Mouse (Mus musculus): Measurements from ENCODE around the gene Per2. TPM values are rescaled to one million over a fixed set of nuclear protein-coding genes. Genes with fewer than 3 reads are reported as not detected.
"Not testable (repeated sequence)": the region's sequence is repeated elsewhere in the genome, so short reads cannot be mapped to it uniquely, and the experiment has no call there.

The Per2 gene
- polyA plus RNA-seq, 1 experiment from 2014 or later = 12.2 TPM

DNA sequence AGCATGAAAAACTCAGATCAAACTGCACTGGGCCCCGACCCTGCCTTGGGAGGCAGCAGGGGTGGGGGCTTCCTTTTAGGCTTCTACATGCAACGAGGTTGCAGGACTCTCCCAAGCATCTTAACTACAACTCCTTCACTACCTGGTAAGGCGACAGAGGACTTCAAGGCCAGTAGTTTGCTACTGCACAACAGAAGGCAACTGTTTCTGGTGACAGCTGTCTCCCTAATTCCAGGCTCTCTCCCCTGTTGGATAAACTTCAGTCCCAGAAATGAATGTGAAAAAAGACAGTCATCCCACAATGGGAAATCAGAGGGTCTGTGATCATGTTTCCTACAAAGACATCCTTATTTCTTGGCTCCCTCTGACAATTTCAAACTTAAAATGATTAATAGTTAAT lies 26.3 kb upstream of the Per2 start:
- Histone ChIP-seq H3K36me3 (ENCODE audit: control insufficient read depth, insufficient read depth, low read length) (no peaks in the 10 kb centered on the region), H3K9ac (ENCODE audit: low read length) (no peak overlapping the region), H3K9me3 (ENCODE audit: control insufficient read depth, low read length) (no peaks in the 10 kb centered on the region), H3K4me1 (replicated peaks; ENCODE audit: control insufficient read depth, insufficient read depth, low read length) (peaks cover 3% of the 10 kb centered on the region; the same call in 1 of the 2 replicates), H3K4me3 (ENCODE audit: low read length) (no peak overlapping the region), H3K27ac (ENCODE audit: low read length) (no peak overlapping the region), H3K4me2 (ENCODE audit: low read depth, low read length) (no peak overlapping the region), H3K27me3 (ENCODE audit: control insufficient read depth, insufficient read depth, low read depth, low read length) (no peaks in the 10 kb centered on the region)
- 65% methylated on average over 3 of the region's 3 CpGs for WGBS
- no peak for ATAC-seq (ENCODE audit: low read depth)

DNA sequence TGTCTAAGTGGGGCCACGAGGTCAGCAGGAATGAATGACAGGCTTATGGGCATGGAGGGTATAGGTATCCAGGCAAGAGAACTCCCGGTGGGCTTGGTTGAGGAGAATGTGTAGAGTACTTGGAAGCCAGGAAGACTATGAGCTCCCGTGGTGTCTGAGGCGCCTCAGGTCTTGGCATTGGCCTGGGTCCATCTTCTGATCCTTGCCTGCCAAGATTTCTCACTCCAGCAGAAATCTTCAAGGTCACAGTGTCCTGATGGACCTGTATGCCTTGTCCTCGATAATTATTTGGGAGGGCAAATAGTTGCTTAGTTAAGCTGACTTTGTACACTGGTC lies 24.9 kb upstream of the Per2 start:
- Histone ChIP-seq H3K4me3 (ENCODE audit: low read length) (no peak overlapping the region), H3K36me3 (ENCODE audit: control insufficient read depth, insufficient read depth, low read length) (no peaks in the 10 kb centered on the region), H3K9me3 (ENCODE audit: control insufficient read depth, low read length) (no peaks in the 10 kb centered on the region), H3K9ac (ENCODE audit: low read length) (no peak overlapping the region), H3K27me3 (ENCODE audit: control insufficient read depth, insufficient read depth, low read depth, low read length) (no peaks in the 10 kb centered on the region), H3K4me1 (replicated peaks; ENCODE audit: control insufficient read depth, insufficient read depth, low read length) (peaks cover 3% of the 10 kb centered on the region; the same call in 1 of the 2 replicates), H3K27ac (ENCODE audit: low read length) (no peak overlapping the region), H3K4me2 (ENCODE audit: low read depth, low read length) (no peak overlapping the region)
- 55% methylated on average over 5 of the region's 5 CpGs for WGBS
- ATAC-seq (ENCODE audit: low read depth) = 0 out of 2 replicates have a peak, but pooled peaks have one; percentile 18

DNA sequence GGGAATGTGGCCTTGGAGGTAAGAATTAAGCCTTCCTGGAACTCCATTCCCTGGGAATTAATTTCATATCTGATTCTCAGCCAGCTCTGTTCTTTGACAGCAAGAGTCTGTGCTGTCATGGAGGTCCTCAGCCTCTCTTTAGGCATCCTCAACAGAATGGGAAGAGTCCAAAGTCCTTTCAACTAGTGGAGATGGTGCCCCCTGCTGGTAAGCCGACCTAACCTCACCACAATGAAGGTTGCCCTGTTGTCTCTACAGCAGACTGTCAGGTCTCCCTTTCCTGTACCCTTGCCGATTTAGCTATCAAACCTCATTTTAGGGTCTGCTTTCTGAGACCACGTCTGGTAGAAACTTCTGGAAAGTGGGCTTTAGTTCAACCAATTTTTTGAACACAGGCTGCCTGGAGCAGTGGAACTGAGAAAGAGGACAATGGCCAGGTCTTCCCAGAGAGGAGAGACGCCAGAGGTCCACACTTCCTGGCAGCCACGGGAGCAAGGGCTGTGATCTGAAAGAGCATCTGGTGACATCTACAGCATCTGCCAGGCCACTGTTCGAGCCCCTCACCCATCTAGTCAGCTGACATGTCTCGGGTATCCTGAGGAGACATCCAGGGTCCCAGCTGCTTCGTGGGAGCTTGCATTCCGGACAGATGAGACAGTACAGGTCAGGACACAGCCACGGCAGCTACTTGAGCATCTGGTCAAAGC lies 24.3 kb upstream of the Per2 start:
- Histone ChIP-seq H3K4me3 (ENCODE audit: low read length) (no peak overlapping the region), H3K27me3 (ENCODE audit: control insufficient read depth, insufficient read depth, low read depth, low read length) (no peaks in the 10 kb centered on the region), H3K4me1 (replicated peaks; ENCODE audit: control insufficient read depth, insufficient read depth, low read length) (peaks cover 3% of the 10 kb centered on the region; the same call in 1 of the 2 replicates), H3K9ac (ENCODE audit: low read length) (no peak overlapping the region), H3K36me3 (ENCODE audit: control insufficient read depth, insufficient read depth, low read length) (no peaks in the 10 kb centered on the region), H3K27ac (ENCODE audit: low read length) (no peak overlapping the region), H3K4me2 (ENCODE audit: low read depth, low read length) (no peak overlapping the region), H3K9me3 (ENCODE audit: control insufficient read depth, low read length) (no peaks in the 10 kb centered on the region)
- ATAC-seq (ENCODE audit: low read depth) = peak; percentile 93
- WGBS = 29% methylated on average over 10 of the region's 10 CpGs

DNA sequence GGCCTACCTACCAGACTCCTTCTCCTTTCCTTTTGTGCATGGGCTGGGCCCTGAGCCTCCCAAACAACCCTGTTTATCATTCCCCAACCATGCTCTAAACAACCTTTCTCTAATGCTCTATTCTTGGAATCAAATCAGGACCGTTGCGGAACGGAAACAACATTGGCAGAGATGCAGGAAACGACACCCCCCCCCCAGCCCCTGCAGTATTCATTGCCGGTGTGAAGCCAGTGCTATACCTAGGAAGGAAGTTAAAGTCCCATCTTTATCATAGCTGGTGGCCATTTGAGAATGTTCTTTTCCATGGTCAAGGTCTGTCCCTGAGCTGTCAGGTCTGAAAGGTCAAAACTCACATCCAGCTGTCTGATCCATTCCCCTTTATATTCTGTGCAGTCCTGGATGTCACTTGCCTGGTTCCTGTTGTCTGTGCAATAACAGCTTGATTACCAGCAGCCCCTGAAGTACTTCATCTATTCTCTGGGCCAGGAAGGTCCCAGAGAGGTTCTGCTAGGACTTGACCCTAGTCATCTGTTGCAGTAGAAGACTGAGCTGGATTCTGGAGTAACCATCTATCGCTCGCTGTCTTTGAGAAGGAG lies 23.6 kb upstream of the Per2 start:
- no peak overlapping the region for H3K27ac ChIP-seq (ENCODE audit: low read length)
- H3K9me3 ChIP-seq (ENCODE audit: control insufficient read depth, low read length) = no peaks in the 10 kb centered on the region
- ATAC-seq (ENCODE audit: low read depth) = 0 out of 2 replicates have a peak, but pooled peaks have one; percentile 36
- H3K4me2 ChIP-seq (ENCODE audit: low read depth, low read length) = no peak overlapping the region
- no peaks in the 10 kb centered on the region for H3K36me3 ChIP-seq (ENCODE audit: control insufficient read depth, insufficient read depth, low read length)
- peaks cover 3% of the 10 kb centered on the region; the same call in 1 of the 2 replicates for H3K4me1 ChIP-seq (replicated peaks; ENCODE audit: control insufficient read depth, insufficient read depth, low read length)
- no peak overlapping the region for H3K4me3 ChIP-seq (ENCODE audit: low read length)
- no peak overlapping the region for H3K9ac ChIP-seq (ENCODE audit: low read length)
- H3K27me3 ChIP-seq (ENCODE audit: control insufficient read depth, insufficient read depth, low read depth, low read length) = no peaks in the 10 kb centered on the region
- WGBS = 53% methylated on average over 7 of the region's 7 CpGs

DNA sequence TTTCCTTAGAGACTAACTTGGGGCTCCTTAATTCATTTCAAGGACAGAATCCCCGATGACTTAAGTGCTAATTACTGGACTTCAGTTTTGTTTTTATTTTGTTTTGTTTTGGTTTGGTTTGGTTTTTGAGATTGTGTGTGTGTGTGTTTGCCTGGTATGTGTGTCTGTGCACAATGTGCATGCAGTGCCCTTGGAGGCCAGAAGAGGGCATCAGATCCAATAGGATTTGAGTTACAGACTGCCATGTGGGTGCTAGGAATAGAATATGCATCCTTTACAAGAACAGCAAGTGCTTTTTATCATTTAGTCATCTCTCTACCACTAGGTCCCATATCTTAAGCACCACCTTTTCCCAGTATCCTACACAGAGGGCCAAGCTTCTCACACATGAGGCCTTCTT lies 19.8 kb upstream of the Per2 start:
- 98% methylated on average over 1 of the region's 1 CpGs for WGBS
- H3K4me1 ChIP-seq (replicated peaks; ENCODE audit: control insufficient read depth, insufficient read depth, low read length) = peaks cover 3% of the 10 kb centered on the region; the same call in 1 of the 2 replicates

DNA sequence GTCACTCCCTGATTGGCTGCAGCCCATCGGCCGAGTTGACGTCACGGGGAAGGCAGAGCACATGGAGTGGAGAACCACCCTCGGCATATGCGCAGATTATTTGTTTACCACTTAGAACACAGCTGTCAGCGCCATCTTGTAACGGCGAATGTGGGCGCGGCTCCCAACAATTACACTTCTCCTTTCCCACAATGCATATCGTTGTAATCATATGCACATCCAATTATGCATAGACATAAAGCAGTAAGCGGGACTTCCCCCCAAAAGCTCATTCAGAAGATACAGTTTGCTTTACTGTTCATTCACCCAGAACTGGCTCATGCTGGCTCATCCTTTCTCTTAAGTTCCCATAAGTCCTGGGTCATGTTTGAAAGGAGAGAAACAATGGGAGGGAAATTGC lies 19.0 kb upstream of the Per2 start:
- not testable (repeated sequence) for H3K4me2 ChIP-seq (ENCODE audit: low read depth, low read length); ATAC-seq (ENCODE audit: low read depth); H3K4me3 ChIP-seq (ENCODE audit: low read length); H3K27me3 ChIP-seq (ENCODE audit: control insufficient read depth, insufficient read depth, low read depth, low read length); H3K9me3 ChIP-seq (ENCODE audit: control insufficient read depth, low read length); H3K4me1 ChIP-seq (replicated peaks; ENCODE audit: control insufficient read depth, insufficient read depth, low read length); H3K36me3 ChIP-seq (ENCODE audit: control insufficient read depth, insufficient read depth, low read length); H3K9ac ChIP-seq (ENCODE audit: low read length); H3K27ac ChIP-seq (ENCODE audit: low read length)
- WGBS = 98% methylated on average over 8 of the region's 13 CpGs

More for the DNA sequence above, 19.8 kb upstream of the Per2 start:
- H3K27ac ChIP-seq (ENCODE audit: low read length) = no peak overlapping the region
- H3K9me3 ChIP-seq (ENCODE audit: control insufficient read depth, low read length) = no peaks in the 10 kb centered on the region
- no peak overlapping the region for H3K9ac ChIP-seq (ENCODE audit: low read length)
- no peaks in the 10 kb centered on the region for H3K36me3 ChIP-seq (ENCODE audit: control insufficient read depth, insufficient read depth, low read length)
- H3K27me3 ChIP-seq (ENCODE audit: control insufficient read depth, insufficient read depth, low read depth, low read length) = no peaks in the 10 kb centered on the region
- no peak overlapping the region for H3K4me2 ChIP-seq (ENCODE audit: low read depth, low read length)
- H3K4me3 ChIP-seq (ENCODE audit: low read length) = no peak overlapping the region
- no peak for ATAC-seq (ENCODE audit: low read depth)

DNA sequence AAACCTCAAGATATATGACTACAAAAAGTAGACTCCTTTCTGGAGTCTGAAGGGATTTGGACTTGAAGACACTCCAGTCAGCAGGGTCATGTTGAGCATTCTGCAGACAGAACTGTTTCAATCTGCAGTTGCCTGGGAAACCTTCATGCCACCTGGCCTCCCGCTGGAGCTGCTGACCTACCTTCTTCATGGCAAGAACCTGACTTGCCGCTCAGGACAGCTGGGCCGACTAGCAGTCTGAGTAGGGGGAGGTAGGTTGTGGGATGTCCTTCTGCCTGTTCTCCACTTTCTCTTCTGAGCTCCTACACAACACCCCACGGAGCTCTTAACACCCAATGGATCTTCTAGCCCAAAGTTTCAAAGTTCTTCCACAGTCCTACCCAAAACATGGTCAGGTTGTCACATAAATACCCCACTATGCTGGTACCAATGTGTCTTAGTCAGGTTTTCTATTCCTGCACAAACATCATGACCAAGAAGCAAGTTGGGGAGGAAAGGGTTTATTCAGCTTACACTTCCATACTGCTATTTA lies 10.8 kb upstream of the Per2 start:
- H3K27me3 ChIP-seq (ENCODE audit: control insufficient read depth, insufficient read depth, low read depth, low read length) = no peaks in the 10 kb centered on the region
- H3K9me3 ChIP-seq (ENCODE audit: control insufficient read depth, low read length) = no peaks in the 10 kb centered on the region
- H3K27ac ChIP-seq (ENCODE audit: low read length) = no peak overlapping the region
- H3K4me3 ChIP-seq (ENCODE audit: low read length) = no peak overlapping the region
- 71% methylated on average over 4 of the region's 4 CpGs for WGBS
- no peak overlapping the region for H3K4me2 ChIP-seq (ENCODE audit: low read depth, low read length)
- no peaks in the 10 kb centered on the region for H3K36me3 ChIP-seq (ENCODE audit: control insufficient read depth, insufficient read depth, low read length)
- 0 out of 2 replicates have a peak, but pooled peaks cover 5% of the 10 kb centered on the region for H3K4me1 ChIP-seq (replicated peaks; ENCODE audit: control insufficient read depth, insufficient read depth, low read length)
- H3K9ac ChIP-seq (ENCODE audit: low read length) = no peak overlapping the region
- no peak for ATAC-seq (ENCODE audit: low read depth)

DNA sequence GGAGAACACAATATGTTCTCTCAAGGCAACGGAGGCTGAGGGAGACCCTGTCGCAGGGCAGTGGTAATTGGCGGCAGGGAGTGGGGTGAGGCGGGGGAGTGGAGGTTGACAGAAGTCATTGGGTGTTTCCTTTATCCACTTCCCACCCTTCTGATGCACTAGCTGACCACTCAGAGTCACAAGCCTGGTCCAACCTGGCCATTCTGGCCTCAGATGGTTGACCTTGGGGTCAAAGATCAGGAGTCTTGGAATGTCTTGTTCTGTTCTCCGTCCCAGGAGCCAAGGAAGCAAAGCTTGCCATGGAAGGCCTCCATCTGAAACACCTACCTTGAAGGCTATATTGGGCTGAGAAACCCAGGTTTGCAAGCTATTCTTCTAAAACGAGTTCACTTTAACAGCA lies 7.1 kb upstream of the Per2 start:
- H3K4me2 ChIP-seq (ENCODE audit: low read depth, low read length) = no peak overlapping the region
- H3K9me3 ChIP-seq (ENCODE audit: control insufficient read depth, low read length) = no peaks in the 10 kb centered on the region
- ATAC-seq (ENCODE audit: low read depth) = no peak
- H3K27ac ChIP-seq (ENCODE audit: low read length) = peak overlapping the region; percentile 68
- 77% methylated on average over 6 of the region's 6 CpGs for WGBS
- no peak overlapping the region for H3K4me3 ChIP-seq (ENCODE audit: low read length)
- H3K27me3 ChIP-seq (ENCODE audit: control insufficient read depth, insufficient read depth, low read depth, low read length) = no peaks in the 10 kb centered on the region
- H3K4me1 ChIP-seq (replicated peaks; ENCODE audit: control insufficient read depth, insufficient read depth, low read length) = peaks cover 11% of the 10 kb centered on the region; the same call in 1 of the 2 replicates
- no peaks in the 10 kb centered on the region for H3K36me3 ChIP-seq (ENCODE audit: control insufficient read depth, insufficient read depth, low read length)
- H3K9ac ChIP-seq (ENCODE audit: low read length) = no peak overlapping the region

DNA sequence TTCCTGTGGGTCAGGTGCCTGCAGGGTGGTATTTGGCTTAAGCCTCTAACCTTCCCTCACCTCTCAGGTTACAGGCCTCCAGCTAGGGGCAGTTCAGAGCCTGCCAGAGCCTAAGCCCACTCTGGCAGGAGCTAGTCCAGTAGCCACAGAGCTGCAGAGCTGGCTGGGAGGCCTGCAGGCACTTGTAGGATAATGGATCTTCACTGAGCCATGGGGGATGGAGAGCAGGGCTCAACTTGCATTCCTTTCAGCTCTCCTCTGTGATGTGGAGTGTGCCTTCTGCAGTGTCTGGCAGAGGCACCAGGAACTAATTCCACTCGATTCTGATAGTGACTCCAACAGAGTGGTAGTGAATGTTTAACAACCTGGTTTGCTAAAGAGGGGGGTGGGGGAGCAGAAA lies 6.1 kb upstream of the Per2 start:
- ATAC-seq (ENCODE audit: low read depth) = peak; percentile 88
- H3K9ac ChIP-seq (ENCODE audit: low read length) = no peak overlapping the region
- H3K4me1 ChIP-seq (replicated peaks; ENCODE audit: control insufficient read depth, insufficient read depth, low read length) = peaks cover 11% of the 10 kb centered on the region; the same call in 1 of the 2 replicates
- H3K4me3 ChIP-seq (ENCODE audit: low read length) = no peak overlapping the region
- H3K4me2 ChIP-seq (ENCODE audit: low read depth, low read length) = no peak overlapping the region
- H3K36me3 ChIP-seq (ENCODE audit: control insufficient read depth, insufficient read depth, low read length) = no peaks in the 10 kb centered on the region
- no peaks in the 10 kb centered on the region for H3K27me3 ChIP-seq (ENCODE audit: control insufficient read depth, insufficient read depth, low read depth, low read length)
- H3K27ac ChIP-seq (ENCODE audit: low read length) = peak overlapping the region; percentile 71
- no peaks in the 10 kb centered on the region for H3K9me3 ChIP-seq (ENCODE audit: control insufficient read depth, low read length)
- 6% methylated on average over 1 of the region's 1 CpGs for WGBS
